Mouse (Mus musculus): Measurements from ENCODE around the gene Tmem136. TPM values are rescaled to one million over a fixed set of nuclear protein-coding genes. Genes with fewer than 3 reads are reported as not detected.

Tmem136 gene
- total and polyA plus RNA-seq, 3 experiments, result 0.17 to 3.8 (median 0.34) TPM

DNA sequence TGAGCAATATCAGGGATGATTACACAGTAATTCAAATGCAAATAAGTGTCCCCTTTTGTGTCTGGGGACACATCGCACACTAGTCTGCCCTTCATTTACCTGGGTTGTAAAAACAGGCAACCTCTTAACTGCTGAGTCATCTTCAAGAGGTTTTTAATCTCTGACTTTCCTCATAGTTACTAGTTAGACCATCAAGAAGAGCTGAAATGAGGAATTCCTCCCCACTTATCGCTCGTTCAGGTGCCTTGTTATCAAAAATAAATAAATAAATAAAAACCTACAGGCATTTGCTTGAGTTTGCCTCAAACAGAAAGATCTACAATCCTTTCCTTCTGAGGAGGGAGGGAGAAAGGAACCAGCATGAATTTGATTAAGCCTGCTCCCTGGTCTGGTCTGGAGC, 7.6 kb downstream of the Tmem136 start:
- Histone ChIP-seq H3K4me3 (replicated peaks in 1 of 3; ENCODE audit: low read depth in 2 of 3, low read length in 2 of 3, poor library complexity in 1 of 3) (no peak overlapping the region), H3K27me3 (replicated peaks) (no peaks in the 10 kb centered on the region), H3K9me3 (replicated peaks; ENCODE audit: low read length) (no peaks in the 10 kb centered on the region), H3K4me2 (ENCODE audit: insufficient read depth, low read depth, poor library complexity, severe bottlenecking) (no peak overlapping the region), H3K27ac (ENCODE audit: insufficient read depth, low read depth) (no peak overlapping the region), H3K9ac (ENCODE audit: insufficient read depth, low read depth) (no peak overlapping the region), H3K79me2 (replicated peaks; ENCODE audit: control insufficient read depth, extremely low read depth, insufficient read depth, poor library complexity, severe bottlenecking) (peaks cover 14% of the 10 kb centered on the region), H3K4me1 (ENCODE audit: control insufficient read depth in 1 of 2, insufficient read depth in 2 of 2) (peaks cover 0 to 11% of the 10 kb centered on the region in 2 experiments; a peak in 2 of 4 replicates), H3K36me3 (replicated peaks in 1 of 2; ENCODE audit: control insufficient read depth in 1 of 2, insufficient read depth in 1 of 2, low read length in 1 of 2) (peaks cover 0 to 14% of the 10 kb centered on the region in 2 experiments)
- TF ChIP-seq E2F4 (IDR thresholded peaks at IDR 0.05; ENCODE audit: insufficient replicate concordance, low read depth, low read length) (no peak), CHD2 (IDR thresholded peaks at IDR 0.05; ENCODE audit: low read length) (no peak), NRF1 (IDR thresholded peaks at IDR 0.05; ENCODE audit: low read depth, low read length) (no peak), JUN (IDR thresholded peaks at IDR 0.05; ENCODE audit: insufficient read depth, low read depth, low read length) (no peak), MAX (IDR thresholded peaks at IDR 0.05; ENCODE audit: low read length) (no peak), GABPA (IDR thresholded peaks at IDR 0.05; ENCODE audit: insufficient replicate concordance, low read depth, low read length) (no peak), MEF2A (IDR thresholded peaks at IDR 0.05; ENCODE audit: borderline replicate concordance, low read depth, low read length) (no peak), TBP (conservative IDR thresholded peaks at IDR 0.05; ENCODE audit: low read depth, low read length) (no peak), UBTF (IDR thresholded peaks at IDR 0.05; ENCODE audit: low read depth, low read length) (no peak), TCF12 (IDR thresholded peaks at IDR 0.05; ENCODE audit: low read depth, low read length) (no peak), ELF1 (IDR thresholded peaks at IDR 0.05; ENCODE audit: low read depth, low read length) (no peak), RAD21 (IDR thresholded peaks at IDR 0.05; ENCODE audit: low read depth, low read length) (no peak), RCOR1 (conservative IDR thresholded peaks at IDR 0.05; ENCODE audit: low read depth, low read length) (no peak)
- in situ Hi-C loops (cut with MboI; ENCODE audit: low pct_ligation_motif_present, low pct_unique_long_range_greater_than_20kb, low sequenced_read_pairs), result loop anchor here (5.0 kb wide), 1 partner anchor 106 kb away; no protein-coding TSS in a partner anchor
- dilution Hi-C loops (cut with MboI; ENCODE audit: extremely low pct_ligation_motif_present, extremely low pct_unique_long_range_greater_than_20kb, low sequenced_read_pairs), result no loop called here
- DNase-seq (ENCODE audit: extremely low read depth), result no peak

DNA sequence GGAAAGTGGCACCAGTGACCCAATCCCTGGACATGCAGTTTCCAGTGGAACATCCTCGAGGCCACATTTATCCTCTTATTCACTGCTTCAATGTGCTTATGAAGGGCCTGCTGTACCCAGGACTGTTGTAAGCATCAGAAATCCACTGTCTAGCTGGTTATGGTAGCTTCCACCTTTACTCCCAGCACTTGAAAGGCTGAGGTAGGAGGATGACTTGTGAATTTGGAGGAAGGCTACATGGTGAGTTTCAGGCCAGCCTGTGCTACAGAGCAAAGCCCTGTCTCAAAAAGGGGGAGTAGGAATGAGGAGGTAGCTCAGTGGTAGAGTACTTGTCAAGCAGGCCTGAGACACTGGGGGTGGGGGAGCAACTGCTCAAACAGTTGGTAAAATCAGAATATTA, 8.3 kb downstream of the Tmem136 start:
- in situ Hi-C loops (cut with MboI; ENCODE audit: low pct_ligation_motif_present, low pct_unique_long_range_greater_than_20kb, low sequenced_read_pairs) (loop anchor here (5.0 kb wide), 1 partner anchor 106 kb away; no protein-coding TSS in a partner anchor), dilution Hi-C loops (cut with MboI; ENCODE audit: extremely low pct_ligation_motif_present, extremely low pct_unique_long_range_greater_than_20kb, low sequenced_read_pairs) (no loop called here)
- no peak for DNase-seq (ENCODE audit: extremely low read depth)
- Histone ChIP-seq H3K79me2 (replicated peaks; ENCODE audit: control insufficient read depth, extremely low read depth, insufficient read depth, poor library complexity, severe bottlenecking) (peaks cover 16% of the 10 kb centered on the region), H3K27me3 (replicated peaks) (no peaks in the 10 kb centered on the region), H3K4me1 (ENCODE audit: control insufficient read depth in 1 of 2, insufficient read depth in 2 of 2) (peaks cover 2 to 16% of the 10 kb centered on the region in 2 experiments), H3K27ac (ENCODE audit: insufficient read depth, low read depth) (no peak overlapping the region), H3K9ac (ENCODE audit: insufficient read depth, low read depth) (no peak overlapping the region), H3K4me3 (replicated peaks in 1 of 3; ENCODE audit: low read depth in 2 of 3, low read length in 2 of 3, poor library complexity in 1 of 3) (no peak overlapping the region), H3K9me3 (replicated peaks; ENCODE audit: low read length) (no peaks in the 10 kb centered on the region), H3K4me2 (ENCODE audit: insufficient read depth, low read depth, poor library complexity, severe bottlenecking) (no peak overlapping the region), H3K36me3 (replicated peaks in 1 of 2; ENCODE audit: control insufficient read depth in 1 of 2, insufficient read depth in 1 of 2, low read length in 1 of 2) (peaks cover 0 to 14% of the 10 kb centered on the region in 2 experiments)
- TF ChIP-seq MEF2A (IDR thresholded peaks at IDR 0.05; ENCODE audit: borderline replicate concordance, low read depth, low read length), result no peak
- TF ChIP-seq BHLHE40 (IDR thresholded peaks at IDR 0.05; ENCODE audit: low read depth, low read length), result no peak
- TF ChIP-seq ZNF384 (IDR thresholded peaks at IDR 0.05; ENCODE audit: low read depth, low read length), result no peak
- TF ChIP-seq GABPA (IDR thresholded peaks at IDR 0.05; ENCODE audit: insufficient replicate concordance, low read depth, low read length), result no peak
- TF ChIP-seq RAD21 (IDR thresholded peaks at IDR 0.05; ENCODE audit: low read depth, low read length), result no peak
- no peak for TF ChIP-seq TBP (conservative IDR thresholded peaks at IDR 0.05; ENCODE audit: low read depth, low read length)
- no peak for TF ChIP-seq CTCF (conservative IDR thresholded peaks at IDR 0.05 in 1 of 2, IDR thresholded peaks at IDR 0.05 in 1 of 2; ENCODE audit: low read depth in 2 of 2, low read length in 2 of 2)
- TF ChIP-seq NRF1 (IDR thresholded peaks at IDR 0.05; ENCODE audit: low read depth, low read length), result no peak
- no peak for TF ChIP-seq E2F4 (IDR thresholded peaks at IDR 0.05; ENCODE audit: insufficient replicate concordance, low read depth, low read length)
- no peak for TF ChIP-seq UBTF (IDR thresholded peaks at IDR 0.05; ENCODE audit: low read depth, low read length)
- no peak for TF ChIP-seq NELFE (IDR thresholded peaks at IDR 0.05; ENCODE audit: low read depth, low read length)
- no peak for TF ChIP-seq ELF1 (IDR thresholded peaks at IDR 0.05; ENCODE audit: low read depth, low read length)
- no peak for TF ChIP-seq RCOR1 (conservative IDR thresholded peaks at IDR 0.05; ENCODE audit: low read depth, low read length)
- TF ChIP-seq USF1 (IDR thresholded peaks at IDR 0.05; ENCODE audit: low read depth, low read length), result no peak
- no peak for TF ChIP-seq ETS1 (conservative IDR thresholded peaks at IDR 0.05; ENCODE audit: low read depth, low read length)
